Mouse (Mus musculus) limb, embryonic 15.5 days (tissue): Measurements from ENCODE around the gene Bdkrb1. TPM values are rescaled to one million over a fixed set of nuclear protein-coding genes. Genes with fewer than 3 reads are reported as not detected.

ENCODE experiments used
- ATAC-seq: fragments of 200-750 bp; cut with Nextera tagmentation; 2 replicates; pipeline ENCODE4 v1.8.0; 2017; ENCODE audit warnings: low read depth, moderate TSS enrichment; ENCODE audit not compliant: insufficient number of reproducible peaks, low FRiP score, low TSS enrichment
- H3K27ac ChIP-seq: fragments of 300-500 bp; sonication (generic); 2 replicates; pipeline ENCODE4 v1.5.1; 2015; ENCODE audit warnings: moderate library complexity, mild to moderate bottlenecking, inconsistent platforms
- H3K27me3 ChIP-seq: fragments of 300-500 bp; sonication (generic); 2 replicates; pipeline ENCODE4 v1.6.1; 2015; ENCODE audit warnings: inconsistent platforms
- H3K36me3 ChIP-seq: fragments of 300-500 bp; sonication (generic); 2 replicates; pipeline ENCODE4 v1.6.1; 2015; ENCODE audit warnings: inconsistent platforms
- H3K4me1 ChIP-seq: fragments of 300-500 bp; sonication (generic); 2 replicates; pipeline ENCODE4 v1.6.1; 2015; ENCODE audit warnings: inconsistent platforms
- H3K4me2 ChIP-seq: fragments of 300-500 bp; sonication (generic); 2 replicates; pipeline ENCODE4 v1.6.1; 2015; ENCODE audit warnings: mild to moderate bottlenecking, inconsistent platforms
- H3K4me3 ChIP-seq: fragments of 300-500 bp; sonication (generic); 2 replicates; pipeline ENCODE4 v1.5.1; 2015; ENCODE audit warnings: mild to moderate bottlenecking, inconsistent platforms
- H3K9ac ChIP-seq: fragments of 300-500 bp; sonication (generic); 2 replicates; pipeline ENCODE4 v1.6.1; 2015; ENCODE audit warnings: inconsistent platforms
- H3K9me3 ChIP-seq: fragments of 300-500 bp; sonication (generic); 2 replicates; pipeline ENCODE4 v1.6.1; 2016; ENCODE audit warnings: inconsistent platforms
- WGBS: fragments of 180-500 bp; shearing (Covaris S2); methylation state at CpG from one replicate; pipeline ENCODE4 v1.1.7; 2015; 5-methylcytosine and 5-hydroxymethylcytosine counted together
- polyA plus RNA-seq: library from polyadenylated mRNA; unstranded; fragments of >200 nt; fragmentation: Nextera tagmentation; extraction: Ambion mirVana; gene quantifications from 2 replicates; pipeline ENCODE4 v1.2.1, GENCODE M21; 2015

Bdkrb1 gene
- polyA plus RNA-seq, 1 experiment from 2014 or later = not detected

GRCm38 (mm10) chr12:105601586-105601985 lies 1.3 kb upstream of the Bdkrb1 start:
- Histone ChIP-seq H3K36me3 (no peaks in the 10 kb centered on the region), H3K27me3 (no peaks in the 10 kb centered on the region), H3K9ac (no peak overlapping the region), H3K4me3 (no peak overlapping the region), H3K27ac (no peak overlapping the region), H3K4me2 (no peak overlapping the region), H3K9me3 (no peaks in the 10 kb centered on the region), H3K4me1 (peaks cover 7% of the 10 kb centered on the region; the same call in 1 of the 2 replicates)
- no peak for ATAC-seq
- WGBS = 68% methylated on average over 6 of the region's 6 CpGs

DNA sequence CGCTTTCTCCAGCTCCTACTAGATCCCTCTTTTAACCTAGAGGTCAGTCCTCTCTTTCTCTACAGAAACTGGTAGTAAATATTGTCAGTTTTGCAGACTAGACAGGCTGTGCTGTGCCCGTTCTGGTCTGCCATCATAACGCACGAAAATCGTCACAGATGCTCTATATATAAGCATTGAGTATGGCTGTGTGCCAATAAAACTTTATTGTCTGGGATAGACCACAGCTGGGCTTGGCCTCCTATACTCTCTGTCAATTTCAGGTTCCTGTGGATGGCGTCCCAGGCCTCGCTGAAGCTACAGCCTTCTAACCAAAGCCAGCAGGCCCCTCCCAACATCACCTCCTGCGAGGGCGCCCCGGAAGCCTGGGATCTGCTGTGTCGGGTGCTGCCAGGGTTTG lies 1.0 kb downstream of the Bdkrb1 start:
- no peaks in the 10 kb centered on the region for H3K9me3 ChIP-seq
- WGBS = 74% methylated on average over 11 of the region's 11 CpGs
- H3K27ac ChIP-seq = no peak overlapping the region
- H3K4me1 ChIP-seq = peaks cover 7% of the 10 kb centered on the region; the same call in 1 of the 2 replicates
- H3K27me3 ChIP-seq = no peaks in the 10 kb centered on the region
- no peak for ATAC-seq
- H3K36me3 ChIP-seq = 0 out of 2 replicates have a peak, but pooled peaks cover 3% of the 10 kb centered on the region
- no peak overlapping the region for H3K9ac ChIP-seq
- no peak overlapping the region for H3K4me3 ChIP-seq
- H3K4me2 ChIP-seq = no peak overlapping the region

DNA sequence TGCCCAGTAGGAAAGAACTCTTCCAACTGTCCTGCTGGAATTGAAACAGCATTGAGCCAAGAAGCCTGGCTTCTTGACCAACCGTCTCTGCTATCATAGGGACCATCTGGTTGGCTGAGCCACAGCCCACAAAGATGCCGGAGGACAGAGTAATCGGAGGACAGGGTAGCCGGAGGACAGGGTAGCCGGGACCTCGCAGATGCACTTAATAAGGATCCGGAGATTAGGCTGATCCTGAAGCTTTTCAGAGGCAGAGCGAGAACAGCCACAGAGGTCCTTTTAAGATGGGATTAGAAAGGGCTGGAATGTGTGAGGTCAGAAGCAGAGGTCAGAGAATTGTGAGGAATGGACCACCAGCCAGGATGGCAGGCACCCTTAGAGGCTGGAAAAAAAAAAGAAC lies 2.3 kb downstream of the Bdkrb1 start:
- Histone ChIP-seq H3K4me1 (peaks cover 7% of the 10 kb centered on the region; the same call in 1 of the 2 replicates), H3K4me3 (no peak overlapping the region), H3K27ac (no peak overlapping the region), H3K27me3 (no peaks in the 10 kb centered on the region), H3K36me3 (0 out of 2 replicates have a peak, but pooled peaks cover 3% of the 10 kb centered on the region), H3K9ac (no peak overlapping the region), H3K4me2 (no peak overlapping the region), H3K9me3 (no peaks in the 10 kb centered on the region)
- WGBS = 42% methylated on average over 8 of the region's 8 CpGs
- ATAC-seq = no peak

DNA sequence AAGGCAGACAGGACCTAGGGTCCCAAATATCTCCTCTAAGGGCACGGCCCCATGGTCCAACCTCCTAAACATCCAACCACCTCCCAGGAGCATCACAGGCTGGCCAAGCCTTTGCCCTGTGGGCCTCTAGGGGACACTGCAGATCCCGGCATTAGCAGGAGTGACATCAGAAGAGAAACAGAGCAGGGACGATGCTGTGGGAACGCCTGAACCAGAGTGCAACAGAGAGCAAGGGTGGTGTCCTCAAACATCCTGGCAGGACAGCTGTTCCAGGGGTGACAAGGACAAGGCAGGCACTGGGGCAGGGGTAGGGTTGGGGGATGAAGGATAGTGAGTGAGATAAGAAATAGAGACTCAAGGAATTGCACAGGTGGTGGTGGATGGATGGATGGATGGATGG lies 4.0 kb downstream of the Bdkrb1 start:
- Histone ChIP-seq H3K9me3 (no peaks in the 10 kb centered on the region), H3K4me3 (no peak overlapping the region), H3K36me3 (0 out of 2 replicates have a peak, but pooled peaks cover 3% of the 10 kb centered on the region), H3K4me1 (peaks cover 7% of the 10 kb centered on the region; the same call in 1 of the 2 replicates), H3K27ac (no peak overlapping the region), H3K27me3 (no peaks in the 10 kb centered on the region), H3K9ac (no peak overlapping the region), H3K4me2 (no peak overlapping the region)
- WGBS = 64% methylated on average over 4 of the region's 4 CpGs
- ATAC-seq = no peak

GRCm38 (mm10) chr12:105611045-105611444 lies 8.2 kb downstream of the Bdkrb1 start:
- ATAC-seq = no peak
- Histone ChIP-seq H3K9ac (no peak overlapping the region), H3K4me1 (0 out of 2 replicates have a peak, but pooled peaks cover under 1% of the 10 kb centered on the region), H3K4me2 (no peak overlapping the region), H3K4me3 (no peak overlapping the region), H3K27ac (no peak overlapping the region), H3K9me3 (no peaks in the 10 kb centered on the region), H3K36me3 (peaks cover 17% of the 10 kb centered on the region), H3K27me3 (no peaks in the 10 kb centered on the region)
- 90% methylated on average over 2 of the region's 2 CpGs for whole genome bisulfite sequencing

GRCm38 (mm10) chr12:105611748-105612147 lies 8.9 kb downstream of the Bdkrb1 start:
- Histone ChIP-seq H3K4me1 (no peaks in the 10 kb centered on the region), H3K4me2 (no peak overlapping the region), H3K9ac (no peak overlapping the region), H3K27me3 (no peaks in the 10 kb centered on the region), H3K4me3 (no peak overlapping the region), H3K36me3 (peaks cover 24% of the 10 kb centered on the region), H3K9me3 (no peaks in the 10 kb centered on the region), H3K27ac (no peak overlapping the region)
- 15% methylated on average over 7 of the region's 7 CpGs for WGBS
- ATAC-seq = no peak

DNA sequence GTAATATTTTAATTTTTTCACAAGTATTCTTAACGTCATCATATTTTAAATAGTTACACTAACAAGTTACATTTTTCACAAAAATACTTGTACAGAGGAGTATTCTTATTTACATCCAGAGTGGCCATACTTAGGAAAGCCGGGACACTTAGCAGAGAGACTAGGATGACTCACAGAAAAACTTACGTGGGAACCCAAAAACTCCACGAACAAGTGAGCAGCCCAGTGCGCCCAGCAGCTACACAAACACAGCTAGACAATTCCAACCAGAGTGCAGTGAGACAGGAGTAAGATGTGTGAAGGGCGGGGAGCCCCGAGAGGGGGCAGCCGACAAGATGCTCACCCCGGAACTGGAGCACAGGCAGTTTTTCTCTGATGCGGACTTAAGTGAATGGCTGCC lies 10.7 kb downstream of the Bdkrb1 start:
- peaks cover 39% of the 10 kb centered on the region for H3K36me3 ChIP-seq
- H3K9ac ChIP-seq = no peak overlapping the region
- 86% methylated on average over 10 of the region's 10 CpGs for WGBS
- H3K27me3 ChIP-seq = no peaks in the 10 kb centered on the region
- ATAC-seq = no peak
- H3K4me1 ChIP-seq = no peaks in the 10 kb centered on the region
- no peak overlapping the region for H3K4me2 ChIP-seq
- H3K4me3 ChIP-seq = no peak overlapping the region
- H3K9me3 ChIP-seq = no peaks in the 10 kb centered on the region
- no peak overlapping the region for H3K27ac ChIP-seq

DNA sequence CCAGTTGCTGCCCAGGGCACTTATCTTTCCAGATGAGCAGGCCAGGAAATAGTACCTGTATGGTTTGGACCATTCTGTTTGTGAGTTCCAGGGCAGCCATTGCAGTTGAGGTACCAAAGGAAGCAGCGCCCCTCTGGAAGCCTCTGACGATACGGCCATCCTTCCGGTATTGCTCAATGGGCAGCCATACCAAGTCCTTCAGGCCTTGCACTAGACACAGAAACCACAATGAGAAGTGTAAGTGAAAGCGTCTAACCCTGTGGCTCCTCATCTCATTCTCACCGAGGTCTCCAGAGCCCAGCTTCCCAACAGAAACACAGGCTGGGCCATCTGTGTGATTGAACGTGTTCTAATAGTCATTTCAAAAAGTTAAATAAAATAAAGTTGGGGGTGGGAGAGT lies 19.2 kb downstream of the Bdkrb1 start:
- no peak overlapping the region for H3K27ac ChIP-seq
- peaks cover 73% of the 10 kb centered on the region for H3K36me3 ChIP-seq
- no peak overlapping the region for H3K9ac ChIP-seq
- no peak for ATAC-seq
- no peaks in the 10 kb centered on the region for H3K9me3 ChIP-seq
- H3K27me3 ChIP-seq = no peaks in the 10 kb centered on the region
- 92% methylated on average over 7 of the region's 7 CpGs for WGBS
- no peak overlapping the region for H3K4me3 ChIP-seq
- peaks cover 11% of the 10 kb centered on the region; the same call in 1 of the 2 replicates for H3K4me1 ChIP-seq
- H3K4me2 ChIP-seq = no peak overlapping the region

GRCm38 (mm10) chr12:105622981-105623539 lies 20.2 kb downstream of the Bdkrb1 start:
- no peak for ATAC-seq
- H3K36me3 ChIP-seq = peaks cover 72% of the 10 kb centered on the region
- WGBS = 92% methylated on average over 12 of the region's 12 CpGs

DNA sequence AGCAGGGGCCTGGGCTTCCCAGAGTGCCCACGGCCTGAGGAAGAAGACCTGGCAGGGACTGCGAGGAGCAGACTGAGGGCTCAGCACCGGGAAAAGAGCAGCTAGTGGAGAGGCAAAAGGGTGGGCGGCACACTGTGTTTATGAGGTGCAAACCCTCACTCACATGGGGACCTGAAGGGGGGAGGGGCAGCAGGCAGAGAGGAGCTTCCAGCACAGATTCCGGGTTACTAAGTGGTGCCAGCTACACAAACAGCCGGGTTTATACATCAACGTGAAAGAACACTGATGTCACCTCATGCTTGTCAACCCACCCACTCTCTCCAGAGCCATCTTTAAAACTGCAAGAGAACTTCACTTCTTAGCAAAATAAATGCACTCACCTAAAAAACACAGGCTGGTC lies 22.9 kb downstream of the Bdkrb1 start:
- Histone ChIP-seq H3K4me1 (peaks cover 11% of the 10 kb centered on the region; the same call in 1 of the 2 replicates), H3K4me2 (no peak overlapping the region), H3K27ac (no peak overlapping the region), H3K4me3 (no peak overlapping the region), H3K36me3 (peaks cover 60% of the 10 kb centered on the region), H3K9me3 (no peaks in the 10 kb centered on the region), H3K9ac (no peak overlapping the region), H3K27me3 (no peaks in the 10 kb centered on the region)
- 27% methylated on average over 7 of the region's 7 CpGs for WGBS
- peak; percentile 48; the same call in 1 of the 2 replicates for ATAC-seq

More at GRCm38 (mm10) chr12:105622981-105623539, 20.2 kb downstream of the Bdkrb1 start:
- no peak overlapping the region for H3K4me2 ChIP-seq
- no peaks in the 10 kb centered on the region for H3K27me3 ChIP-seq
- no peak overlapping the region for H3K27ac ChIP-seq
- no peaks in the 10 kb centered on the region for H3K9me3 ChIP-seq
- H3K9ac ChIP-seq = no peak overlapping the region
- peaks cover 11% of the 10 kb centered on the region; the same call in 1 of the 2 replicates for H3K4me1 ChIP-seq
- no peak overlapping the region for H3K4me3 ChIP-seq

GRCm38 (mm10) chr12:105634374-105635067 lies 31.6 kb downstream of the Bdkrb1 start:
- H3K9ac ChIP-seq = no peak overlapping the region
- H3K36me3 ChIP-seq = peaks cover 78% of the 10 kb centered on the region
- 94% methylated on average over 13 of the region's 13 CpGs for WGBS
- H3K4me2 ChIP-seq = no peak overlapping the region
- no peak overlapping the region for H3K27ac ChIP-seq
- no peaks in the 10 kb centered on the region for H3K27me3 ChIP-seq
- no peak overlapping the region for H3K4me3 ChIP-seq
- H3K4me1 ChIP-seq = no peaks in the 10 kb centered on the region
- no peak for ATAC-seq
- H3K9me3 ChIP-seq = no peaks in the 10 kb centered on the region

DNA sequence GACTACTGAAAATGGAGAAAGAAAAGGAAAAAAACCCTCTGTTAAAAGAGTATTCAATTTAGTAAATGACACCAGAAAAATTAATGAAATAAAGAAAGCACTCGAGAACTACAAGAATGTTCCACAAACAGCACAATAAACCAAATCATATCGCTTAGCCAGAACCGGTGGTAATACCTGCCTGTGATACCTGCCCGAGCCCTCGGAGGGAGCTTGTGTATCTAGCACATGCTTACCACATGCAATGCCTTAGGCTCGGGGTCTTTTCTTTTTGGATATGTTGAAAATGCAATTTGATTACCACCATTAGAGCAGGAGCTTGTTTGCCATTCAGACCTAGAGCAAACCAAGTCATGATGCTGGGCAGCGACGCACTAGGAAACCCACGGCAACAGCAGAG lies 33.7 kb downstream of the Bdkrb1 start:
- H3K9me3 ChIP-seq = no peaks in the 10 kb centered on the region
- no peak overlapping the region for H3K4me2 ChIP-seq
- H3K9ac ChIP-seq = no peak overlapping the region
- H3K27ac ChIP-seq = no peak overlapping the region
- H3K4me1 ChIP-seq = no peaks in the 10 kb centered on the region
- WGBS = 92% methylated on average over 9 of the region's 9 CpGs
- no peak for ATAC-seq
- no peaks in the 10 kb centered on the region for H3K27me3 ChIP-seq
- peaks cover 92% of the 10 kb centered on the region for H3K36me3 ChIP-seq
- H3K4me3 ChIP-seq = no peak overlapping the region
